Mouse (Mus musculus) small intestine, adult 2 months (tissue): Measurements from ENCODE around the gene Spryd3.

Source experiments
- CTCF ChIP-seq: fragments of 200-500 bp; IDR thresholded peaks from 2 replicates; pipeline ENCODE4 v1.5.1; 2012; ENCODE audit warnings: low read depth, mild to moderate bottlenecking, control low read depth, inconsistent platforms, low read length, moderate library complexity, mixed read lengths; ENCODE audit not compliant: insufficient replicate concordance, insufficient read length; ENCODE audit errors: extremely low read depth
- POLR2A ChIP-seq: fragments of 200-500 bp; IDR thresholded peaks from 2 replicates; pipeline ENCODE4 v1.6.1; 2012; ENCODE audit warnings: low read depth, mild to moderate bottlenecking, control low read depth, inconsistent platforms, low read length, moderate library complexity

DNA sequence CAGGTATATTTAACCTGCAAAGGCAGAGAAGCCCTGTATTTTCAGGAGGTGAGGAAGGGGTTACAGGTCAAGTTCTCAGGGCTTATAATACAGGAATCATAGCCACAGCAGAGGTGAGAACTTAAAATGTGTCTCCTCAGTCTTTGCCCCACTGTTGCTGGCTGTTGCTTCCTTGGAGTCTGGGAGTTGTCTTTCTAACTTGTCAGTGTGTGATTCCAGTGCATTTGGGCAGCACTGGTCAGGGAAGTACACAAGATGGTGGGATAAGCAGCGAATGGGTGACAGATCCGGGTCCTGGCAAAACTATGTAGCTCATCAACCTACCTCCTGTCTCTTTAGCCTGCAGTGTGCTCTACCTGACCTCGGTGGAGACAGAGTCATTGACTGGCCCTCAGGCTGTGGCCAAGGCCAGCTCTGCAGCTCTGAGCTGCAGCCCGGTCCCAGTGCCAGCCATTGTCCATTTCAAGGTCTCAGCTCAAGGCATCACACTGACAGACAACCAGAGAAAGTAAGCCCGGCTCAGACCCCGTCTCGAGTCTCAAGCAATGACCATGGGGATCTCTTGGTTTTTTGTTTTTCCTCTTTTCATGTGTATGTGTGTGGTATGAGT is 21.3 kb downstream of the Spryd3 start:
- no peak for TF ChIP-seq POLR2A
- TF ChIP-seq CTCF = no peak
